Mouse (Mus musculus): ENCODE measurements around the gene Gemin5. TPM values are rescaled to one million over a fixed set of nuclear protein-coding genes. Genes with fewer than 3 reads are reported as not detected.
"Not testable (repeated sequence)": the region's sequence is repeated elsewhere in the genome, so short reads cannot be mapped to it uniquely, and the experiment has no call there.

Gene Gemin5
- 17.5 and 19.1 TPM in 2 replicates for polyA plus RNA-seq (2015; fragmentation: Nextera tagmentation; extraction: Ambion mirVana)

- Histone ChIP-seq H3K27me3 (no peaks in the 10 kb centered on the region), H3K4me3 (replicated peaks) (peak within 1 kb of the TSS; percentile 78), H3K27ac (peak within 1 kb of the TSS; percentile 71), H3K9ac (replicated peaks) (peak within 1 kb of the TSS; percentile 82), H3K4me2 (replicated peaks) (peak within 1 kb of the TSS; percentile 72), H3K4me1 (replicated peaks) (peaks cover 22% of the 10 kb centered on the region), H3K9me3 (no peaks in the 10 kb centered on the region), H3K36me3 (peaks cover 34% of the 10 kb centered on the region)
- 1% methylated on average over 71 of the region's 71 CpGs for WGBS
- ATAC-seq = peak; percentile 81
These were observed at the start of gene Gemin5 for GRCm38 (mm10) chr11:58168167-58168915. Gene Gemin5 (minus strand): TSS chr11:58168539.

GRCm38 (mm10) chr11:58216823-58217222 is 48.5 kb upstream of the Gemin5 start:
- ATAC-seq = no peak
- no peak overlapping the region for H3K4me2 ChIP-seq (replicated peaks)
- no peaks in the 10 kb centered on the region for H3K9me3 ChIP-seq
- no peak overlapping the region for H3K4me3 ChIP-seq (replicated peaks)
- H3K36me3 ChIP-seq = no peaks in the 10 kb centered on the region
- no peak overlapping the region for H3K9ac ChIP-seq (replicated peaks)
- H3K4me1 ChIP-seq (replicated peaks) = no peaks in the 10 kb centered on the region
- 0 out of 2 replicates have a peak, but pooled peaks cover 2% of the 10 kb centered on the region for H3K27me3 ChIP-seq
- H3K27ac ChIP-seq = no peak overlapping the region
- 85% methylated on average over 6 of the region's 6 CpGs for WGBS

GRCm38 (mm10) chr11:58215814-58216213 is 47.5 kb upstream of the Gemin5 start:
- ATAC-seq = no peak
- 86% methylated on average over 5 of the region's 5 CpGs for WGBS
- H3K4me2 ChIP-seq (replicated peaks) = no peak overlapping the region

GRCm38 (mm10) chr11:58215049-58215430 is 46.7 kb upstream of the Gemin5 start:
- 37% methylated on average over 2 of the region's 3 CpGs for WGBS
- H3K4me2 ChIP-seq (replicated peaks); H3K9ac ChIP-seq (replicated peaks); ATAC-seq; H3K27me3 ChIP-seq; H3K4me1 ChIP-seq (replicated peaks); H3K4me3 ChIP-seq (replicated peaks); H3K27ac ChIP-seq; H3K9me3 ChIP-seq; H3K36me3 ChIP-seq: not testable (repeated sequence)

More at GRCm38 (mm10) chr11:58215814-58216213, 47.5 kb upstream of the Gemin5 start:
- Histone ChIP-seq H3K27me3 (0 out of 2 replicates have a peak, but pooled peaks cover 2% of the 10 kb centered on the region), H3K36me3 (no peaks in the 10 kb centered on the region), H3K9me3 (no peaks in the 10 kb centered on the region), H3K27ac (no peak overlapping the region), H3K9ac (replicated peaks) (no peak overlapping the region), H3K4me1 (replicated peaks) (peaks cover 4% of the 10 kb centered on the region), H3K4me3 (replicated peaks) (no peak overlapping the region)

- 54% methylated on average over 17 of the region's 17 CpGs for WGBS
- Histone ChIP-seq H3K27ac (no peak overlapping the region), H3K36me3 (no peaks in the 10 kb centered on the region), H3K4me3 (replicated peaks) (peak overlapping the region; percentile 16; the same call in 1 of the 2 replicates), H3K4me2 (replicated peaks) (peak overlapping the region; percentile 34), H3K4me1 (replicated peaks) (peaks cover 4% of the 10 kb centered on the region), H3K27me3 (0 out of 2 replicates have a peak, but pooled peaks cover 2% of the 10 kb centered on the region), H3K9me3 (no peaks in the 10 kb centered on the region), H3K9ac (replicated peaks) (no peak overlapping the region)
- ATAC-seq = no peak
These were observed 46.2 kb upstream of the Gemin5 start for GRCm38 (mm10) chr11:58214391-58215048.

- no peak overlapping the region for H3K9ac ChIP-seq (replicated peaks)
- no peaks in the 10 kb centered on the region for H3K36me3 ChIP-seq
- ATAC-seq = no peak
- peaks cover 4% of the 10 kb centered on the region for H3K4me1 ChIP-seq (replicated peaks)
- no peak overlapping the region for H3K27ac ChIP-seq
- 82% methylated on average over 7 of the region's 7 CpGs for WGBS
- no peak overlapping the region for H3K4me3 ChIP-seq (replicated peaks)
- no peak overlapping the region for H3K4me2 ChIP-seq (replicated peaks)
- H3K9me3 ChIP-seq = no peaks in the 10 kb centered on the region
- H3K27me3 ChIP-seq = 0 out of 2 replicates have a peak, but pooled peaks cover 2% of the 10 kb centered on the region
These were observed 45.5 kb upstream of the Gemin5 start for GRCm38 (mm10) chr11:58213673-58214342.

GRCm38 (mm10) chr11:58211682-58212067 is 43.3 kb upstream of the Gemin5 start:
- ATAC-seq = no peak
- Histone ChIP-seq H3K4me3 (replicated peaks) (no peak overlapping the region), H3K9ac (replicated peaks) (no peak overlapping the region), H3K4me2 (replicated peaks) (no peak overlapping the region), H3K27me3 (0 out of 2 replicates have a peak, but pooled peaks cover 2% of the 10 kb centered on the region), H3K36me3 (no peaks in the 10 kb centered on the region), H3K4me1 (replicated peaks) (peaks cover 4% of the 10 kb centered on the region), H3K27ac (no peak overlapping the region), H3K9me3 (no peaks in the 10 kb centered on the region)
- WGBS = 12% methylated on average over 2 of the region's 2 CpGs

- Histone ChIP-seq H3K9me3 (no peaks in the 10 kb centered on the region), H3K9ac (replicated peaks) (no peak overlapping the region), H3K4me2 (replicated peaks) (no peak overlapping the region), H3K4me1 (replicated peaks) (peaks cover 4% of the 10 kb centered on the region), H3K27ac (no peak overlapping the region), H3K27me3 (0 out of 2 replicates have a peak, but pooled peaks cover 2% of the 10 kb centered on the region), H3K4me3 (replicated peaks) (no peak overlapping the region), H3K36me3 (no peaks in the 10 kb centered on the region)
- 22% methylated on average over 9 of the region's 9 CpGs for WGBS
- ATAC-seq = no peak
These were observed 42.8 kb upstream of the Gemin5 start for GRCm38 (mm10) chr11:58211062-58211681.

- Histone ChIP-seq H3K4me1 (replicated peaks) (peaks cover 4% of the 10 kb centered on the region), H3K4me2 (replicated peaks) (no peak overlapping the region), H3K4me3 (replicated peaks) (no peak overlapping the region), H3K9me3 (no peaks in the 10 kb centered on the region), H3K36me3 (no peaks in the 10 kb centered on the region), H3K27ac (no peak overlapping the region), H3K9ac (replicated peaks) (no peak overlapping the region), H3K27me3 (0 out of 2 replicates have a peak, but pooled peaks cover 2% of the 10 kb centered on the region)
- no peak for ATAC-seq
- 97% methylated on average over 1 of the region's 1 CpGs for WGBS
These were observed 42.1 kb upstream of the Gemin5 start for GRCm38 (mm10) chr11:58210321-58210886.

GRCm38 (mm10) chr11:58201052-58201451 is 32.7 kb upstream of the Gemin5 start:
- Histone ChIP-seq H3K4me3 (replicated peaks) (no peak overlapping the region), H3K36me3 (no peaks in the 10 kb centered on the region), H3K9ac (replicated peaks) (no peak overlapping the region), H3K27me3 (no peaks in the 10 kb centered on the region), H3K4me1 (replicated peaks) (peaks cover 4% of the 10 kb centered on the region; the same call in 1 of the 2 replicates), H3K9me3 (no peaks in the 10 kb centered on the region), H3K4me2 (replicated peaks) (no peak overlapping the region), H3K27ac (no peak overlapping the region)
- no peak for ATAC-seq
- WGBS = 89% methylated on average over 12 of the region's 12 CpGs

- no peaks in the 10 kb centered on the region for H3K9me3 ChIP-seq
- 96% methylated on average over 4 of the region's 4 CpGs for WGBS
- no peak overlapping the region for H3K27ac ChIP-seq
- no peaks in the 10 kb centered on the region for H3K36me3 ChIP-seq
- H3K27me3 ChIP-seq = no peaks in the 10 kb centered on the region
- no peak overlapping the region for H3K9ac ChIP-seq (replicated peaks)
- no peak overlapping the region for H3K4me2 ChIP-seq (replicated peaks)
- H3K4me1 ChIP-seq (replicated peaks) = peaks cover 4% of the 10 kb centered on the region; the same call in 1 of the 2 replicates
- ATAC-seq = no peak
- no peak overlapping the region for H3K4me3 ChIP-seq (replicated peaks)
These were observed 31.9 kb upstream of the Gemin5 start for GRCm38 (mm10) chr11:58200226-58200625.
